Mouse (Mus musculus): Measurements from ENCODE around the gene Veph1. TPM values are rescaled to one million over a fixed set of nuclear protein-coding genes. Genes with fewer than 3 reads are reported as not detected.
A peak's percentile ranks its signal among the peaks of the same experiment; 100 is the strongest.

The Veph1 gene
- polyA plus RNA-seq, 1 experiment from 2014 or later, result 2.1 TPM

- Histone ChIP-seq H3K4me1 (no peaks in the 10 kb centered on the region), H3K27ac (no peak overlapping the region), H3K9ac (no peak overlapping the region), H3K4me3 (no peak overlapping the region), H3K36me3 (no peaks in the 10 kb centered on the region), H3K27me3 (no peaks in the 10 kb centered on the region), H3K4me2 (no peak overlapping the region), H3K9me3 (no peaks in the 10 kb centered on the region)
- WGBS, result 39% methylated on average over 10 of the region's 10 CpGs
- no peak for ATAC-seq (ENCODE audit: insufficient number of reproducible peaks, low FRiP score, low TSS enrichment, low read depth)
Measured at GRCm38 (mm10) chr3:66050092-66050886, 246.3 kb downstream of the Veph1 start.

GRCm38 (mm10) chr3:66040857-66041494 is 255.7 kb downstream of the Veph1 start:
- no peak for ATAC-seq (ENCODE audit: insufficient number of reproducible peaks, low FRiP score, low TSS enrichment, low read depth)
- H3K9ac ChIP-seq, result no peak overlapping the region

GRCm38 (mm10) chr3:66035226-66035625 is 261.4 kb downstream of the Veph1 start:
- H3K9me3 ChIP-seq, result no peaks in the 10 kb centered on the region
- no peak overlapping the region for H3K4me3 ChIP-seq
- H3K4me2 ChIP-seq, result no peak overlapping the region
- ATAC-seq (ENCODE audit: insufficient number of reproducible peaks, low FRiP score, low TSS enrichment, low read depth), result no peak
- H3K27ac ChIP-seq, result no peak overlapping the region
- no peaks in the 10 kb centered on the region for H3K36me3 ChIP-seq
- no peaks in the 10 kb centered on the region for H3K4me1 ChIP-seq
- 87% methylated on average over 5 of the region's 5 CpGs for WGBS
- no peak overlapping the region for H3K9ac ChIP-seq
- no peaks in the 10 kb centered on the region for H3K27me3 ChIP-seq

More at GRCm38 (mm10) chr3:66040857-66041494, 255.7 kb downstream of the Veph1 start:
- Histone ChIP-seq H3K36me3 (no peaks in the 10 kb centered on the region), H3K9me3 (no peaks in the 10 kb centered on the region), H3K4me3 (no peak overlapping the region), H3K4me1 (0 out of 2 replicates have a peak, but pooled peaks cover 3% of the 10 kb centered on the region), H3K27me3 (no peaks in the 10 kb centered on the region), H3K27ac (0 out of 2 replicates have a peak overlapping the region, but pooled peaks have one; percentile 47), H3K4me2 (no peak overlapping the region)
- WGBS, result 30% methylated on average over 5 of the region's 5 CpGs

- Histone ChIP-seq H3K4me1 (no peaks in the 10 kb centered on the region), H3K4me2 (no peak overlapping the region), H3K27ac (no peak overlapping the region), H3K9me3 (no peaks in the 10 kb centered on the region), H3K27me3 (no peaks in the 10 kb centered on the region), H3K36me3 (no peaks in the 10 kb centered on the region), H3K9ac (no peak overlapping the region), H3K4me3 (no peak overlapping the region)
- WGBS, result 51% methylated on average over 2 of the region's 2 CpGs
- no peak for ATAC-seq (ENCODE audit: insufficient number of reproducible peaks, low FRiP score, low TSS enrichment, low read depth)
Measured at GRCm38 (mm10) chr3:66033346-66033745, 263.3 kb downstream of the Veph1 start.

GRCm38 (mm10) chr3:66025454-66025853 is 271.2 kb downstream of the Veph1 start:
- H3K27me3 ChIP-seq, result no peaks in the 10 kb centered on the region
- H3K9me3 ChIP-seq, result no peaks in the 10 kb centered on the region
- H3K27ac ChIP-seq, result no peak overlapping the region
- WGBS, result 85% methylated on average over 3 of the region's 3 CpGs
- H3K4me3 ChIP-seq, result no peak overlapping the region
- no peak overlapping the region for H3K9ac ChIP-seq
- no peak for ATAC-seq (ENCODE audit: insufficient number of reproducible peaks, low FRiP score, low TSS enrichment, low read depth)
- no peaks in the 10 kb centered on the region for H3K36me3 ChIP-seq
- H3K4me1 ChIP-seq, result no peaks in the 10 kb centered on the region
- H3K4me2 ChIP-seq, result no peak overlapping the region

GRCm38 (mm10) chr3:66024220-66024792 is 272.3 kb downstream of the Veph1 start:
- no peak overlapping the region for H3K4me2 ChIP-seq
- ATAC-seq (ENCODE audit: insufficient number of reproducible peaks, low FRiP score, low TSS enrichment, low read depth), result no peak
- H3K9me3 ChIP-seq, result no peaks in the 10 kb centered on the region
- no peak overlapping the region for H3K4me3 ChIP-seq
- H3K9ac ChIP-seq, result no peak overlapping the region
- WGBS, result 31% methylated on average over 5 of the region's 5 CpGs
- no peaks in the 10 kb centered on the region for H3K27me3 ChIP-seq
- no peak overlapping the region for H3K27ac ChIP-seq
- H3K36me3 ChIP-seq, result no peaks in the 10 kb centered on the region
- H3K4me1 ChIP-seq, result no peaks in the 10 kb centered on the region

GRCm38 (mm10) chr3:66019171-66019570 is 277.5 kb downstream of the Veph1 start:
- WGBS, result 81% methylated on average over 5 of the region's 5 CpGs
- ATAC-seq (ENCODE audit: insufficient number of reproducible peaks, low FRiP score, low TSS enrichment, low read depth), result no peak

GRCm38 (mm10) chr3:66007632-66008401 is 288.8 kb downstream of the Veph1 start:
- no peak for ATAC-seq (ENCODE audit: insufficient number of reproducible peaks, low FRiP score, low TSS enrichment, low read depth)
- no peak overlapping the region for H3K27ac ChIP-seq
- H3K36me3 ChIP-seq, result no peaks in the 10 kb centered on the region
- no peaks in the 10 kb centered on the region for H3K4me1 ChIP-seq
- H3K4me2 ChIP-seq, result no peak overlapping the region
- no peaks in the 10 kb centered on the region for H3K9me3 ChIP-seq
- H3K27me3 ChIP-seq, result no peaks in the 10 kb centered on the region
- H3K9ac ChIP-seq, result no peak overlapping the region
- 73% methylated on average over 3 of the region's 3 CpGs for WGBS
- H3K4me3 ChIP-seq, result no peak overlapping the region

More at GRCm38 (mm10) chr3:66019171-66019570, 277.5 kb downstream of the Veph1 start:
- H3K4me1 ChIP-seq, result no peaks in the 10 kb centered on the region
- no peaks in the 10 kb centered on the region for H3K27me3 ChIP-seq
- no peak overlapping the region for H3K9ac ChIP-seq
- no peak overlapping the region for H3K4me3 ChIP-seq
- no peak overlapping the region for H3K4me2 ChIP-seq
- no peaks in the 10 kb centered on the region for H3K9me3 ChIP-seq
- no peak overlapping the region for H3K27ac ChIP-seq
- no peaks in the 10 kb centered on the region for H3K36me3 ChIP-seq

GRCm38 (mm10) chr3:66004989-66005388 is 291.6 kb downstream of the Veph1 start:
- Histone ChIP-seq H3K27ac (no peak overlapping the region), H3K27me3 (no peaks in the 10 kb centered on the region), H3K9me3 (no peaks in the 10 kb centered on the region), H3K4me3 (no peak overlapping the region), H3K4me2 (no peak overlapping the region), H3K36me3 (no peaks in the 10 kb centered on the region), H3K9ac (no peak overlapping the region), H3K4me1 (no peaks in the 10 kb centered on the region)
- ATAC-seq (ENCODE audit: insufficient number of reproducible peaks, low FRiP score, low TSS enrichment, low read depth), result no peak
- WGBS, result 82% methylated on average over 4 of the region's 4 CpGs

- no peak overlapping the region for H3K27ac ChIP-seq
- no peak overlapping the region for H3K4me3 ChIP-seq
- ATAC-seq (ENCODE audit: insufficient number of reproducible peaks, low FRiP score, low TSS enrichment, low read depth), result no peak
- H3K4me1 ChIP-seq, result no peaks in the 10 kb centered on the region
- no peaks in the 10 kb centered on the region for H3K9me3 ChIP-seq
- no peak overlapping the region for H3K4me2 ChIP-seq
- H3K9ac ChIP-seq, result no peak overlapping the region
- WGBS, result 70% methylated on average over 7 of the region's 7 CpGs
- no peaks in the 10 kb centered on the region for H3K27me3 ChIP-seq
- H3K36me3 ChIP-seq, result no peaks in the 10 kb centered on the region
Measured at GRCm38 (mm10) chr3:66004220-66004951, 292.3 kb downstream of the Veph1 start.
